Mouse (Mus musculus) embryo, embryonic 11.5 days (tissue): Measurements from ENCODE around the gene Brms1.
"Not testable (repeated sequence)": the region's sequence is repeated elsewhere in the genome, so short reads cannot be mapped to it uniquely, and the experiment has no call there.

Source experiments
- DNase-seq: peaks from one replicate; pipeline ENCODE4 v3.0.0-alpha.2; 2012; ENCODE audit warnings: low read depth, low spot score

The Brms1 gene

GRCm38 (mm10) chr19:5062446-5062845, 21.3 kb downstream of the Brms1 start:
- DNase-seq, result no peak

- no peak for DNase-seq
These were observed 23.9 kb downstream of the Brms1 start for GRCm38 (mm10) chr19:5065104-5065503.

- no peak for DNase-seq
These were observed 26.1 kb downstream of the Brms1 start for GRCm38 (mm10) chr19:5067040-5067799.

GRCm38 (mm10) chr19:5067867-5068569, 26.9 kb downstream of the Brms1 start, which contains the start of gene Cd248:
TSS of gene Cd248 (plus strand) at chr19:5068078.
- DNase-seq, result no peak

- DNase-seq, result no peak
These were observed 27.5 kb downstream of the Brms1 start for GRCm38 (mm10) chr19:5068570-5069234.

- DNase-seq, result no peak
These were observed 28.3 kb downstream of the Brms1 start for GRCm38 (mm10) chr19:5069486-5069885.

- no peak for DNase-seq
These were observed 28.8 kb downstream of the Brms1 start for GRCm38 (mm10) chr19:5069978-5070377.

- no peak for DNase-seq
These were observed 29.9 kb downstream of the Brms1 start for GRCm38 (mm10) chr19:5071077-5071476.

- DNase-seq, result peak; percentile 91
These were observed 30.6 kb downstream of the Brms1 start for GRCm38 (mm10) chr19:5071545-5072369.

GRCm38 (mm10) chr19:5072389-5073019, 31.4 kb downstream of the Brms1 start:
- DNase-seq, result no peak

- DNase-seq, result no peak
These were observed 31.9 kb downstream of the Brms1 start for GRCm38 (mm10) chr19:5073028-5073427.

GRCm38 (mm10) chr19:5073518-5073917, 32.4 kb downstream of the Brms1 start:
- DNase-seq, result no peak

GRCm38 (mm10) chr19:5079279-5079678, 38.1 kb downstream of the Brms1 start:
- DNase-seq, result no peak

GRCm38 (mm10) chr19:5082005-5082404, 40.9 kb downstream of the Brms1 start:
- DNase-seq, result no peak

GRCm38 (mm10) chr19:5082596-5082995, 41.4 kb downstream of the Brms1 start:
- DNase-seq, result no peak

- DNase-seq, result no peak
These were observed 43.0 kb downstream of the Brms1 start for GRCm38 (mm10) chr19:5083961-5084833.

- DNase-seq, result no peak
These were observed 43.6 kb downstream of the Brms1 start for GRCm38 (mm10) chr19:5084834-5085144.

- DNase-seq, result no peak
These were observed 44.1 kb downstream of the Brms1 start, which contains the start of gene Tmem151a for GRCm38 (mm10) chr19:5085145-5085863. TSS of gene Tmem151a (minus strand) at chr19:5085531.

GRCm38 (mm10) chr19:5086533-5086932, 45.4 kb downstream of the Brms1 start:
- DNase-seq, result not testable (repeated sequence)
